Mouse (Mus musculus): ENCODE results near the gene Slfn14.
"Not testable (repeated sequence)": the region's sequence is repeated elsewhere in the genome, so short reads cannot be mapped to it uniquely, and the experiment has no call there.

DNA sequence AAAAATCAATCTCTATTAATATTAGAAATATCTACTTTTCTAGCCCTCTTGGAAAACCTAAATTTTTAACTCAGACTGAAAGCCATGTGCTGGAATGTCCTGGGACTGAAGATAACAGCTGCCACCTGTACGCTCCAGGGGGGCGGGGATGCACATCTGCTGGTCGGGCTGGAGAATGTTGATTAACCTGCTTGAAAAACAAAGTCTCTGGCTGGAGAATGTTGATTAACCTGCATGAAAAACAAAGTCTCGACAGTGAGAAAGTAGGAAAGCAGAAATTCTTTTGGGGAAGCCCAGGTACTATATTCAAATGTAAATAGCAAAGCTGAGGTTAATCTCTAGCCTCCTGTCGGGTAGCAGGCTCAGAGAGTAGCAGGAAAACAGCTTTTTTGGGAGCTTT is 52.9 kb downstream of the Slfn14 start:
- not testable (repeated sequence) for TF ChIP-seq MYB (IDR thresholded peaks at IDR 0.05; ENCODE audit: low read depth, low read length); CTCF (IDR thresholded peaks at IDR 0.05 in 2 of 3, conservative IDR thresholded peaks at IDR 0.05 in 1 of 3; ENCODE audit: control insufficient read depth in 1 of 3, insufficient read depth in 1 of 3, low read depth in 2 of 3, low read length in 3 of 3, poor library complexity in 1 of 3, severe bottlenecking in 1 of 3); RAD21 (IDR thresholded peaks at IDR 0.05; ENCODE audit: low read depth, low read length); ZKSCAN1 (IDR thresholded peaks at IDR 0.05; ENCODE audit: low read depth, low read length)
